Mouse (Mus musculus): ENCODE results near the gene Clrn3.

DNA sequence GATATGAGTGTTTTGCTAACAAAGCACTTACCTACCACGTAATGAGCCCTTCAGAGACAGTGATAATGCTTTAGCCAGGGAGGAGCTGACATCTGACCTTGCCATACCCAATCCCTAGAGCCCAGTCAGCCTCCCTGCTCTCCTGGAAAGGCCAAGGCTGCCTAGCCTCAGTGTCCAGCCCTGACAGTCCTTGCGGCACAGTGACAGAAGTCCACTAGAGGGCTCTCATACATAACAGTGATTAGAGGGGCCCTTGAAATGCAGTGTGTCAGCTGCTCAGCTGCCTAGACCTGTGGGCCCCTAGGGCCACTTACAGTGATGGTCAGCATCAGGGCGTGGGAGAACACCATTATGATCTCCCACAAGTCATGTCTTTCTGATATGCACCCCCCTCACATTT, 33.2 kb downstream of the Clrn3 start:
- no peak for TF ChIP-seq EP300 (IDR thresholded peaks at IDR 0.05)
- TF ChIP-seq CTCF (IDR thresholded peaks at IDR 0.05), result peak; percentile 53

Data from lung, postnatal 0 days (tissue).